Mouse (Mus musculus) retina, postnatal 1 day (tissue): Measurements from ENCODE around the gene Serpine1.

ENCODE experiments used
- DNase-seq: peaks from one replicate; pipeline ENCODE4 v3.0.0-alpha.2; 2012

The Serpine1 gene

DNA sequence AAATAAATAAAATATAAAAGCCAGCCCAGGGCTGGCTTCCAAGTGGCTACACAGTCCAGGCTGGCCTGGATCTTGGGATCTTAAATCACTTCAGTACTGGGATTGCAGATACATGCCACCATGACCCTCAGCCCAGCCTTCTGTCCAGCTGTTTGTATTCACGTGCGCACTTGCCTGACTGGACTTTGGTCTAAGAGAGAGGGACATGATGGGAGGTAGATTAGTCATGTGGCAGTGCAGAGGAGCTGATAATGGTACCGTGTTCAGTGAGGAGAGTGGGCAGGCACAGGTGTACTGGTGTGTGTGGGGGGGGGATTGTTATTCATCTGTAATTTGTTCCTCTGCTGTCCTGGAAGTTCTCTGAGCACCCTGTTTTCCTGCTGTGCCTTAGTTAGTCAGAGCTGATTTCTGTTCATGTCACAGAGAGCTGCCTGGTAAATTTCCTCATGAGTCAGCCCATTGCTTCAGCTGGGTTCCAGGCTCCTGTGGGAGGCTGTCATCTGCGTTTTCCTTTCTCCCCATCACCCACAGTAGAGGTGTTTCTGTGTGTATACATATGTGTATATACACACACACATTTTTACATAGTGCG is 20.1 kb downstream of the Serpine1 start:
- DNase-seq = no peak

GRCm38 (mm10) chr5:137051125-137051524 is 20.9 kb downstream of the Serpine1 start:
- DNase-seq = no peak

GRCm38 (mm10) chr5:137046991-137047390 is 25.1 kb downstream of the Serpine1 start:
- DNase-seq = no peak

- DNase-seq = no peak
Observed at GRCm38 (mm10) chr5:137046324-137046718, 25.7 kb downstream of the Serpine1 start.

- DNase-seq = peak; percentile 99
Observed at GRCm38 (mm10) chr5:137045402-137046323, 26.4 kb downstream of the Serpine1 start, which contains the start of gene Ap1s1. Gene Ap1s1, minus strand, starts transcription at chr5:137046135.

GRCm38 (mm10) chr5:137043997-137044396 is 28.1 kb downstream of the Serpine1 start:
- DNase-seq = no peak

GRCm38 (mm10) chr5:137041442-137041841 is 30.6 kb downstream of the Serpine1 start:
- peak; percentile 70 for DNase-seq

DNA sequence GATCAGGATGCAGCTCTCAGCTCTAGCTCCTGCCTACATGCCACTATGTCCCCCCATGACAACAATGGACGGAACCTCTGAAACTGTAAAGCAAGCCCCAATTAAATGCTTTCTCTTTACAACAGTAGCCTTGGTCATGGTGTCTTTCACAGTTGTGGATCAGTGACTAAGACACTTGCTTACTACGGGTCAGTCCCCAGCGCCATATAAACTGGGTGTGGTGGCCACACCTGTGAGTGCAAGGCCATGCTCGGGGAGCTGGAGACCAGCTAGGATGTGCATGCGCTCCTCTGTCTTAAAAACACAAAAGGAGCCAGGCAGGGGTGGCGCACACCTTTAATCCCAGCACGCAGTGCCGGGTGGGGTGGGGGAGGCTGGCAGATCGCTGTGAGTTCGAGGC is 32.6 kb downstream of the Serpine1 start:
- no peak for DNase-seq

GRCm38 (mm10) chr5:137036211-137036610 is 35.9 kb downstream of the Serpine1 start:
- DNase-seq = no peak

GRCm38 (mm10) chr5:137032641-137033074 is 39.4 kb downstream of the Serpine1 start:
- peak; percentile 92 for DNase-seq

GRCm38 (mm10) chr5:137032033-137032421 is 40.0 kb downstream of the Serpine1 start:
- DNase-seq = peak; percentile 43

- peak; percentile 28 for DNase-seq
Observed at GRCm38 (mm10) chr5:137031076-137032032, 40.7 kb downstream of the Serpine1 start.

- no peak for DNase-seq
Observed at GRCm38 (mm10) chr5:137030416-137030810, 41.7 kb downstream of the Serpine1 start.

DNA sequence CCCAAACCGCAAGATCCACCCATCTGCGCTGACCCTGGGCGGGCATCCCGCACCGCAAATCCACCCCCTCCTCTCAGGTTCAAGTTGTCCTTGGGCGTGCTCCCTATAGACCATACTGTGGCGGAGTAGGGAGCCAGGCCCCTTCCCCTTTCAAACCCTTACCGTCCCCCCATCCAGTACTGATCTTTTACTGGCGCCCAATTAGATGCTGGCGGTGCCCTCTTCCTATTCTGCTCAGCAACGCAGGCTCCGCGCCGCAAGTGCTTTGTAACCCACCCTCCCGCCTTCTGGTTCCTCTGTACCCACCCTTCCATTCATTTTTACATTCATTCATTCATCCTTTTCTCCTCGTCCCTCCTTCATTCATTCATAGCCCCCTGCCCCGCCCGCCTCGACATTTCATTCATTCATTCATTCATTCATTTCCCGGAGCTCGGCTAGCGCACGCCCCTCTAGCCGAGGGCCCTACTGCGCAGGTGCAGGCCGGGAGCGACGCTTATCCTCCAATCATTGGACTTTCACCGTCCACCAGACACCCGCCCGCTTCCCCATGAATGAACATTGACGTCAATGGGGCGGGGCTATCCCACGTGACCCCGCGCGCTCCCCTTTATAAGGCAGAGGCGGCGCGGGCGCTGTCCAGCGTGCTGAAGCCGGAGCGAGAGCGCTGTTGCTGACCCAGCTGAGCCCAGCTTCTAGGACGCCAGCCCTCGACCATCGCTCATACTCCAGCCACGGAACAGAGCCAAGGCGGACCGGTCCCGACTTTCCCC is 42.2 kb downstream of the Serpine1 start:
- peak; percentile 97 for DNase-seq

- no peak for DNase-seq
Observed at GRCm38 (mm10) chr5:137029273-137029585, 42.8 kb downstream of the Serpine1 start.

DNA sequence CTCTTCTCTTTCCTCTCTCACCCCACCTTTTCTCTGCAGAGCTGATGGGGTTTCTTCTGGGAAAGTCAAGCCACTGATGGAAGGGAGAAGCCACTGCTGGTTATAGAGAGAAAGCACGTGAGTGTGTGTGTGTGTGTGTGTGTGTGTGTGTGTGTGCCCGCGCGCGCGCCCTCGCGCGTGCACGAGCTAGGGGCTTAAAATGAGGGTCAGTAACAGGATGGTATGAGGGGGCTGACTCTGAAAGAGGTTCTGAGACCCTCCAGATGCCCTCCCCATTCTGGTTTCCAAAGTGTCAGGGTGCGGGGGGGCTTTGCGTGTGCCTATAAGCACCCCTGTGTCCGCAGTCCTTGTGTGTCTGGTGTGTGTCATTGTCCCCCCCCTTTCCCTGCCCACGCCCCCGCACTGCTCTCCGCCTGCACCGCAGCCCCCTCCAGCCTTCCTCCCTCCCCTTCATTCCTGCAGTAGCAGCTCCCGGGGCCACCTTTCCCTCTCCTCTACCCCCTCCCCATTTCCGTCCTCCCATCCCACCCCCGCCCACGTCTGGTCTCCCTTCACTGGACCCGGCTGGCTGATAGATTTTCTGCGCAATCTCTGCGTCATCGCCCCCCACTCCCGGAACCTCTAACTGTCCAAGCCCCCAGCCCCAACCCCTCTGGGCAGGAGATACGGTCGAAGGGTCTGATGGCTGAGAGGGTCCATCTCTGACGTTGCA is 43.4 kb downstream of the Serpine1 start:
- peak; percentile 48 for DNase-seq

DNA sequence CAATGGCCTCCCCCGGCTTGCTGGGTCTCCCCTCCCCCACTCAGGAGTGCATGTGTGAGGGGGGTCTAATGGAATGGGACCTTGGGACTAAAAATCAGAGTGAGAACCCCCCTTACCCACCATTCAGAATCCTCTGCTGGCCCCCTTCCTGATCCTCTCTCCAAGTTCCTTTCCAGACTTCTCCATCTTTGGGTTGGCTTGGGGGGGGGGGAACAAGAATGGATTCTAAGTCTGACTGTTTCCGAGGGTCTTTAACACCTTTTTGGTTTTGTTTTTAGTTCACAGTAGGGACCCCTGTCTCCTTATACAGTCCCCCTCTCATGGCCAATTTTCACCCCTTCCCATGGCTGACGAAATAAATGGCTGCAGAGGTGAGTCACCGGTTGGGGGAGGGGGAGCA is 46.0 kb downstream of the Serpine1 start, which contains the start of gene Vgf:
Gene Vgf (plus strand): TSS at position 301 of the 400 bp plus-strand sequence.
- no peak for DNase-seq

DNA sequence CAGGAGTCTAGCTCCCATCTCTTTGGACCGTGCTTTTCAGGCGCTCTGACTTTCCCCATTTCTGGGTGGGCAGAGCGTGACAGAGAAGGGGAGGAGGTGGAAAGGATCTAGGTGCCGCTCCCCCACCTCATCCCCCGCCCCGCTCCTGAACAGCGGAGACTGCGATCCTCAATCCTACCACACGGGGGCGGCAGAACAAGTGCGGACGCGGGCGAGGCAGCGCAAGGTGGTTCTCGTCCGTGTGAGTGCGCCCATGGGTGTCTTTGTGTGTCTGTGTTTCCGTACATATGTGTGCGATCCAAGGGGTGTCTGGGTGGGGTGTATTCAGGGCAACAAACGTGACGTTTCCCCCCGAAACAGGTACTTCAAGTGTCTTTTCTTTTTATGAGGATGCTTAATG is 46.9 kb downstream of the Serpine1 start:
- peak; percentile 83 for DNase-seq

DNA sequence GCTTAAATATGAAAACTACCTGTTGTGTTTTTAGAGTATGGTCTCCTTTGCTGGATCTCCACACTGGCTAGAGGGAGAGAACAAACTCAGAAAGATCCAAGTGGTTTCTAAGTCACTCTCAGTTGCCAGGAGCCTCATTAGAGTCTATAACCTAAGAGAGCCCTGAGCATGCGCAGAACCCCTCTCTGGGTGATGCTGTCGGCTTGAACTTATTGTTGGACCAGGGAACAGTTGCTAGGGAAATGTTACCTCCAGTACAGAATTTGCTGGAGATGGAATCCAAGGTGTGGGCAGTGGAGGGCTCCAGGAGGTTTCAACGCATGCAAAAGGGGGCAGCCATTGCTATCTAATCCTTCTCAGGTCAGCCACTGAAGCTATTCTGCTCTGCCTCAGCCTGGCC is 47.8 kb downstream of the Serpine1 start:
- DNase-seq = no peak

DNA sequence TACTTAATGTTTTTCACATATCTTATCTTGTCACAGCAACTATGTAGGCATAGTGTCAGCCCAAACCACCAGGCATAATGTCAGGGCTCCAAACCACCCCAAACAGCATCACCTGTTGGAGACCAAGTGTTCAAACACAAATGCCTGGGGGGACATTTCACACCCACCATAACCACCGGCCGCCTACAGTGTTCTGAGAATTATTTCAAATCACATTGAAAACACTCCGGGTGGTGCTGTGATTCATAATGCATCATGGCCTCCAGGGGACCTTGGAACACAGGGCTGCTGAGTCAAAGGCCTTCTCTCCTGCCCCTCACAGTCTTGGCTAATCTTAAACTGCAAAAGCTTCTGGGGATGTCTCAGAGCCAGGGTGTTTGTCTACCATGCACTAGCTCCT is 56.2 kb downstream of the Serpine1 start:
- DNase-seq = no peak

DNA sequence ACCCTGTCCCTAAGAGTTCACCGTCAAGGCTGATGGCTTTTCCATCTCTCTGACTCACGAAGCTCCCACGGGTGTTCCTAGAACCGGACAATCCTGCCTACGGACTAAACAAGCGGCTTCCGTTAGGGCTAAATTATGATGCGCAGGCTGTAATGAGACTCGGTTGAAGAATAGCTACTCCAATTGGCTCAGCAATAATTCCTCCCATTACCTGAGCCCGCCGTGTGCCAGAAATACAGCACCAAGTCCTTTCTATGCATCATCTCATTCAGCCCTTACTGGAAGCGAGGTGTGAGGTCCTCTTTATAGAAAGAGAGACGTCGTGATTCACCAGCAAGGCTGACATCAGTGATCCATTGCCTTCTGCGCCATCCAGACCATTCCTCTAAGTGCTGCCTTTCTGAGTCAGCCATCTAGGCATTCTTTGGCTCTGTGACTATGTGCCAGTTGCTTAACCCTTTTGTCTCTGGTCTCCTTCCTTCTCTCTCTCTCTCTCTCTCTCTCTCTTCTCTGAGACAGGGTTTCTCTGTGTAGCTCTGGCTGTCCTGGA is 59.6 kb downstream of the Serpine1 start:
- no peak for DNase-seq
